Mouse (Mus musculus): ENCODE data around the gene Tas2r114. TPM values are rescaled to one million over a fixed set of nuclear protein-coding genes. Genes with fewer than 3 reads are reported as not detected.

The Tas2r114 gene
- not detected in 2 replicates for polyA plus RNA-seq (2015; fragmentation: Nextera tagmentation; extraction: Ambion mirVana)

GRCm38 (mm10) chr6:131689963-131690362, at the start of gene Tas2r114:
TSS of gene Tas2r114 (minus strand) at chr6:131690063.

GRCm38 (mm10) chr6:131687395-131687794, 2.5 kb downstream of the Tas2r114 start, which contains the start of gene Tas2r105:
TSS of gene Tas2r105 (minus strand) at chr6:131687495.

GRCm38 (mm10) chr6:131685644-131686043, 4.2 kb downstream of the Tas2r114 start, which contains the start of gene Tas2r104:
TSS of gene Tas2r104 (minus strand) at chr6:131685744.

GRCm38 (mm10) chr6:131678786-131679185, 11.1 kb downstream of the Tas2r114 start, which contains the start of gene Tas2r106:
TSS of gene Tas2r106 (minus strand) at chr6:131678886.

GRCm38 (mm10) chr6:131660049-131660448, 29.8 kb downstream of the Tas2r114 start, which contains the start of gene Tas2r107:
TSS of gene Tas2r107 (minus strand) at chr6:131660149.

Other genes starting within 250 kb of the Tas2r114 start
- gene 5430401F13Rik, start 203.7 kb downstream of the Tas2r114 start, polyA plus RNA-seq (2015; fragmentation: Nextera tagmentation; extraction: Ambion mirVana) = not detected in 2 replicates
- gene Gm6619, start 203.7 kb downstream of the Tas2r114 start, polyA plus RNA-seq (2015; fragmentation: Nextera tagmentation; extraction: Ambion mirVana) = not detected in 2 replicates
- not detected in 2 replicates for gene Tas2r130, start 59.2 kb downstream of the Tas2r114 start, polyA plus RNA-seq (2015; fragmentation: Nextera tagmentation; extraction: Ambion mirVana)
- not detected in 2 replicates for gene Tas2r107, start 29.9 kb downstream of the Tas2r114 start, polyA plus RNA-seq (2015; fragmentation: Nextera tagmentation; extraction: Ambion mirVana)
- gene Tas2r106, start 11.2 kb downstream of the Tas2r114 start, polyA plus RNA-seq (2015; fragmentation: Nextera tagmentation; extraction: Ambion mirVana) = not detected in 2 replicates
- gene Tas2r104, start 4.3 kb downstream of the Tas2r114 start, polyA plus RNA-seq (2015; fragmentation: Nextera tagmentation; extraction: Ambion mirVana) = not detected in 2 replicates
- gene Tas2r105, start 2.6 kb downstream of the Tas2r114 start, polyA plus RNA-seq (2015; fragmentation: Nextera tagmentation; extraction: Ambion mirVana) = not detected in 2 replicates